Mouse (Mus musculus): ENCODE data around the gene Plekhn1.

Plekhn1 gene

GRCm38 (mm10) chr4:156185456-156185949 lies 49.2 kb downstream of the Plekhn1 start:
- DNase-seq (ENCODE audit: low spot score in 2 of 2) = peak in 1 of 2 experiments; percentile 27

GRCm38 (mm10) chr4:156184291-156184954 lies 50.2 kb downstream of the Plekhn1 start:
- DNase-seq (ENCODE audit: low spot score in 2 of 2) = no peak

- no peak for DNase-seq (ENCODE audit: low spot score in 2 of 2)
These were observed 50.9 kb downstream of the Plekhn1 start for GRCm38 (mm10) chr4:156183747-156184146.

- DNase-seq (ENCODE audit: low spot score in 2 of 2) = no peak
These were observed 57.0 kb downstream of the Plekhn1 start for GRCm38 (mm10) chr4:156177630-156178029.

GRCm38 (mm10) chr4:156171828-156172227 lies 62.8 kb downstream of the Plekhn1 start:
- peak; percentile 3 to 4 for DNase-seq (ENCODE audit: low spot score in 2 of 2)
